Mouse (Mus musculus) embryo, embryonic 10.5 days (tissue): ENCODE data around the gene B4galt2.

Source experiments
- DNase-seq: peaks from one replicate; pipeline ENCODE4 v3.0.0-alpha.2; 2015; ENCODE audit warnings: low spot score

B4galt2 gene

GRCm38 (mm10) chr4:117835531-117836111, 47.7 kb downstream of the B4galt2 start:
- peak; percentile 49 for DNase-seq

DNA sequence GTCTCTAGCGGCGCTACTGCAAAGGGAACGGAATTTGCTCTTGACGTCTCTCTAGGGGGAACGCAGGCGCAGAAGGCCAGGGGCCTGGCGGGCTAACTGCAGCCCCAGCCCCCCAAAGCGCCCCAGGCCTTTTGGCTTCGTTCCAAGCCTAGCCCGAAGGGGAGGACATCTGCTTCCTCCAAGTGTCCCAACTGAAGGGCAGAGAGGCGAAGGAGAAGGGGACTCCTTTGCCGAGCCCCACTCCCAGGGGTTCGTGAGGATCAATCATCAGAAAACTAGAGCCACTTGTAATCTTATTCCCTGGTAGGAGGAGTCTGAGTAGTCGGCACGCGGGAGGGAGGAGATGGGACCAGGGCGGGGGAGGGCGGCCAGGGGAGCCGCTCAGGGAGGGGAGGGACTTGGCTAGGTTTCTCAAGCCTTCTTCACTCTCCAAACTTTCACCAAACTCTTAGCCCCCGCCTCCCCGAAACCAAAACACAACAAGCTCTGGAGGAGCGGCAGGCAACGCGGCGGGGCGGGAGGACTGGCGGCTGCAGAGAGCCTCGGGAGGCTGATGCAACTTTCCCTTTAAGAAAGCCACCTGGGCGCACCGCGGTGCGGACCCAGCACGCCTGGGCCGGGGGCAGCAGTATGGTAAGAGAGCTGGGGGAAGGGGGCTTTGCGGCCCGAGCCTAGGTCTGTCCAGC, 48.3 kb downstream of the B4galt2 start:
- peak; percentile 85 for DNase-seq

- no peak for DNase-seq
These were observed 48.8 kb downstream of the B4galt2 start, which contains the start of gene Slc6a9 for GRCm38 (mm10) chr4:117834457-117834844. TSS of gene Slc6a9 (plus strand) at chr4:117834506.

GRCm38 (mm10) chr4:117831920-117832691, 51.2 kb downstream of the B4galt2 start:
- no peak for DNase-seq

- DNase-seq = no peak
These were observed 51.8 kb downstream of the B4galt2 start for GRCm38 (mm10) chr4:117831499-117831898.

GRCm38 (mm10) chr4:117830801-117831200, 52.5 kb downstream of the B4galt2 start:
- DNase-seq = no peak

- DNase-seq = no peak
These were observed 53.1 kb downstream of the B4galt2 start for GRCm38 (mm10) chr4:117830124-117830551.

GRCm38 (mm10) chr4:117829260-117830123, 53.8 kb downstream of the B4galt2 start:
- DNase-seq = peak; percentile 88

DNA sequence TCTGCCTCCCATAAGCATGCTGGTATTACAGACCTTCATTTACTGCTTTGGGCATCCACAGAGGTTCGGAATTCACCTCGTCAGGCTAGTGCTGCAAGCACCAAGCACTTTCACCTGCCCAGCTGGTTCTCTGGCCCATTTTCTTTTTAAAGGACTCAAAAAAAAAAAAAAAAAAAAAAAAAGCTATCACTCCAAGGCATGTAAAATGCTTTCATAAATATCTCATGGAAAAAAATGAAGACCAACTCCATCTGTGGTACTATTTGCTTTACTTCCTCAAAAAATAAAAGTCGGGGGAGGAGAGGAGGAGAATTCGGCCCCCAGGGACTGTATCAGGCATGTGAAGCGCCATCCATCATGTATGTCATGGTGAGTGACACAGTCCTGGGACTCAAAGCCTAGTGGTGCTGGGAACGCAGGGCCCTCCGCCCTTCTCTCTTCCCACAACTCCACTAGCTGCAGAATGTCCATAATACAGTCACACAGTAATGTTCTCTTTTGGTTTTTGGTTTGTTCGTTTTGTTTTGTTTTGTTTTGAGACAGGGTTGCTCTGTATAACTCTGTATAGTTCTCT, 54.6 kb downstream of the B4galt2 start:
- DNase-seq = no peak
